Mouse (Mus musculus) cerebellum, adult 11 months (tissue): ENCODE results near the gene Ilf3.

ENCODE experiments used
- DNase-seq: peaks from one replicate; pipeline ENCODE4 v3.0.0; 2022

Ilf3 gene

GRCm38 (mm10) chr9:21405525-21405924 lies 37.9 kb downstream of the Ilf3 start:
- no peak for DNase-seq

- DNase-seq: no peak
Measured at GRCm38 (mm10) chr9:21407951-21408350, 40.3 kb downstream of the Ilf3 start.

GRCm38 (mm10) chr9:21408624-21409023 lies 41.0 kb downstream of the Ilf3 start:
- DNase-seq: no peak

GRCm38 (mm10) chr9:21409592-21410317 lies 42.1 kb downstream of the Ilf3 start:
- peak; percentile 77 for DNase-seq

- DNase-seq: peak; percentile 74
Measured at GRCm38 (mm10) chr9:21411669-21412550, 44.2 kb downstream of the Ilf3 start, which contains the start of gene Qtrt1. Qtrt1 (plus strand) TSS chr9:21411837.

- DNase-seq: no peak
Measured at GRCm38 (mm10) chr9:21417866-21418265, 50.2 kb downstream of the Ilf3 start.

DNA sequence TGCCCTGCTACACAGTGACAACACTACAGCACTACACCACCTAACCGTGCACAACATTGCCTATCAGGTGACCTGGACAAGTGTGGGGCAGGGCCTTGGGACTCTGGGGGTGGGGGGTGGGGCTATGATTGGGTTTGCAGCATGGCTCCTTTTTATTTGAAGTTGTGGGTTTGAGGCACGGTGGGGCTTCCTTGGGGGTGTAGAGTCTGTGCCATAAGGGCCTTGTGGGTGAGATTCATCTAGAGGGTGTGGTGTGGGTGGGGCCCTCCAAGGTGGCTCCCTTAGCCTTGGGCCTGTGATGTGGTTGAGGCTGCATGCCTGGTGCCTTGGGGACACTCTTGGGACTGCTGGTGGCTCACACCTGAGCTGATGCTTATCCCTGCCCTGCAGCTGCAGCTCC lies 52.0 kb downstream of the Ilf3 start:
- DNase-seq: no peak

DNA sequence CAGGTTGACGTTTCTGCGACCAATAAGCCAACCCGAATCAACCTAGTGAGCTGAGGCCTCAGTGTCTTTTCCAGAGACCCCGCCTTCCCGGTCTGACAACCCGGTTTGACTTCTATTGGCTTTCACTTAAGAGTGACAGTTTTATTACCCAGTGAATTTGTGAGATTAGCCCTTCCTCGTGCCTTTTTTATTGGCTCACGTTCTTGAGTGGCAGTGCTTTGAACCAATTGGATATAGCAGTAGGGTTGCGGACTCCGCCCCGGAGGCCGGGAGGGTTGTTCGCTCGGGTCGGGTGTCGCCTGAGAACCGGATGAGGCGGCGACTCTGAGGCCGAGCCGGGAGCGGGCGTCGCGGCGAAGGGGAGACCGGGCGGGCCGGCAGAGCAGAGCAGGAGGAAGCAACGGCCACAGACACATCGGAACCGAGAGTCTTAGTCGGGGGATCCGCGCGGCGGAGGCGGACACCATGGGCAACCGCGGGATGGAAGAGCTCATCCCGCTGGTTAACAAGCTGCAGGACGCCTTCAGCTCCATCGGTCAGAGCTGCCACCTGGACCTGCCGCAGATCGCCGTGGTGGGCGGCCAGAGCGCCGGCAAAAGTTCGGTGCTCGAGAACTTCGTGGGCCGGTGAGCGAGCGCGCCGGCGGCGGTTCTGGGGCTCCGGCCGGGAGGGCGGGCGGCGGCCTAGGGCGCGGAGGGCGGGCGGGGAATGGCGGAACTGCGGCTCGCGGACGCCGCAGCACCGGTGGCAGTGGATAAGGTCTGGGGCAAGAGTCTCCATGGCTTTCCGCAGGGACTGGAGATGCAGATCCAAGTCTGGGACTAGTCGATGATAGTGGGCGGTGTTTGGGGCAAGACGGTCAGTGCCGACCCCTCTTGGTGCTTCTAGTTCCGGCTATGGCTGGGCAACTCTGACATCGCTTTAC lies 57.2 kb downstream of the Ilf3 start, which contains the start of gene Dnm2:
Gene Dnm2, plus strand, starts transcription at position 278 of the 925 bp plus-strand sequence.
- peak; percentile 99 for DNase-seq

DNA sequence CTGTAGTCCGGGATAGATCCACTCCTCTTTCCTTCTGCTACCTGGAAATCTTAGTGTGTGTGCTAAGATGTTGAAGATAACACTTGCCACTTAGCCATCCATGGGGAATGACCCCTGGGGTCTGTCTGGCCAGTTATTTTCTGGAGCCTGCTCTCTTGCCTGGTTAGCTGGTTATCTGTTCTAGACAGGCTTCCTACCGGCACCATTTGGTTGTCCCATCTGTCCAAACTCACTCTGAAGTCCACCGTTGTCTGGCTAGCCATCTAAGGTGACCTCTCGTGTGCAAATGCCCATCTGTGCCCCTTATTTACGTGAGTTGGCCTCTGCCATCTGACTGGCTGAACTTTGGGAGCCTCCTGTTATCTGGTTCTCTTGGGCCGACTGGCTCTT lies 57.9 kb downstream of the Ilf3 start:
- DNase-seq: peak; percentile 51

DNA sequence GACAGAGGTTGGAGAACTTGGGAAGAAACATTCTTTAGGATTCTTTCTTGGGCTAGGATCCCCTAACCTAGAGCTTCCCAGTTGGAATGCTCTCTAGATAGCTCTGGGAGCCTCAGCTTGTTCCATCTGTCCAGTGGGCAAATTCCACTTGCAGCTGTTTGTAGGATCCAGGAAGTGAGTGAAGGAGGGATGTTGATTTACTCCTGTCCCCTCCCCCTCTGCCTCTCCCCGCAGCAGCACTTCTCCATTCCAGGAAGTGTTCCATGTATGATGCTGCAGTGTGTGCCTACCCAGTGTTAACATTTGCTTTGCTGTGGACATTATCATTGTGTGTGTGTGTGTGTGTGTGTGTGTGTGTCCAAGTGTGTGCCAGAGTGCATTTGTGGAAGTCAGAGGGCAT lies 58.3 kb downstream of the Ilf3 start:
- no peak for DNase-seq

GRCm38 (mm10) chr9:21426525-21426924 lies 58.9 kb downstream of the Ilf3 start:
- no peak for DNase-seq

DNA sequence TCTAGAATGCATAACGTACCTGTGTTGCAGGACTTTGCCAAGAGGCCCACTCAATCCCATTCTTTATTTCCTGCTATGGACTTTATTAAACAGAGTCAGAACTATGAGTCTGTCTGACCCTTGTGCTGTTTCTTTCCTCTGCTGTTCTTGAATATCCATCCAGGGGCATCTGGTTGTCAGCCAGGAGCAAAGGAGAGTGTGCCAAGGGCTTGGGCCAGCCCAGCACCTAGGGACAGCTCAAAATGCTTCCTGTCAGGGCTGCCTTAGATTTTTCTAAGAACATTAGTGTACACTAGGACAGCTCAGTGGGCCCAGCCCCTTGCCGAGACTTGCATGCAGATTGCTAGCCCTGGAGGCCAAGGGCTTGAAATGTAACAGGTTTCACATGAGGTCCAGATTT lies 60.1 kb downstream of the Ilf3 start:
- DNase-seq: peak; percentile 55

DNA sequence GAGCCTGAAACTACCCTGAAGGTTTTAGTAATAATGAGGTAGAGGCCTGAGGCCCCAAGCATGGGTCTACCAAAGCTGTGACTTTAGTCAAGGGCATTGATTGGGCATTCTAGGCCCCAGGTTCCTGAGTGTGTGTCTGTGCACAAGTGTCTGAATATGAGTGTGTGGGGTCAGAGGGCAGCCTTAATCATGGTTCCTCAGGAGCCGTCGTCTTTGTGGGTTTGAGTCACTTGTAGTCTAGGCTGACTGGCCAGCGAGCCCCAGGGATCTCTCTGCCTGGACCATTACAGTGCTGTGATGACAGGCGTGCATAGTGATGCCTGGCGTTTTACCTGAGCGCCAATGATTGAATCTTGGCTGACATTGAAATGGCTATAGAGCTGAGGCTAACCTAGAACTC lies 60.5 kb downstream of the Ilf3 start:
- DNase-seq: no peak

GRCm38 (mm10) chr9:21430724-21431123 lies 63.1 kb downstream of the Ilf3 start:
- no peak for DNase-seq

DNA sequence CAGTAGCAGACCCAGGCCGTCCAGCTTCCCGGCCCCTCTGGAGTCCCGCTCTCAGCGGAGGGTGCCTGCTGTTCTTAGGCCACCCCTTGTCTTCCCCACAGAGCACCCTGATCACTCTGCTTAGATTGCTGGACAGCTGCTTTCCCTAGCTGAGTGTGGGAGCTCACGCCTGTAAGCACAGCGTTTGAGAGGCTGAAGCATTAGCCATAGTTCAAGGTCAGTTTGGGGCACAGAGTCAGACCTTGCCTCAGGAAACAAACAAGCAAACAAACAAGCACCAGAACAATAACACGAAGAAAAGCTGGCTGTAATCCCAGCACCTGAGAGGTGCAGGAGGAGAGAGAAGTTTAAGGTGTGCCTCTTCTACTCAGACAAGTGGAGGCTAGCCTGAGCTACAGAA lies 64.4 kb downstream of the Ilf3 start:
- DNase-seq: no peak

- peak; percentile 56 for DNase-seq
Measured at GRCm38 (mm10) chr9:21433766-21434165, 66.1 kb downstream of the Ilf3 start.

- DNase-seq: no peak
Measured at GRCm38 (mm10) chr9:21434410-21434809, 66.7 kb downstream of the Ilf3 start.

GRCm38 (mm10) chr9:21435777-21436635 lies 68.3 kb downstream of the Ilf3 start:
- DNase-seq: no peak

- DNase-seq: no peak
Measured at GRCm38 (mm10) chr9:21437577-21437976, 69.9 kb downstream of the Ilf3 start.

DNA sequence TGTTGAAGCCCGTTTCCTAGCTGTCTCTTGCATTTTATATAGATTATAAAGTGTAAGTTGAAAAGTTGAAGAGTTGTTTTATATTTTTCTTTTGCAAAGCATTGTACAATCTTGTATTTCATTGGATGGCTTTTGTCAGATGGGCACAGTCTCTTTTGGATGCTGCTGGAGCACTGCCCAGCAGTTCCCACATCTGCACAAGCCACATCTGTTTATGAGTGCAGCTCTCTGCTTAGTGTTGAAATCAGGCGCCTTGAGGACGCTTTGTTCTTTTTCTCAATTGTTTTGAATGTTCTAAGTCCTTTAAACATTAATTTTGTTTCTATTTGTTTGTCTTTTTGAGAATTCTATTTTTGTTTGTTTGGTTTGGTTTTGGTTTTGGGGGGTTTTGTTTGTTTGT lies 70.5 kb downstream of the Ilf3 start:
- no peak for DNase-seq

DNA sequence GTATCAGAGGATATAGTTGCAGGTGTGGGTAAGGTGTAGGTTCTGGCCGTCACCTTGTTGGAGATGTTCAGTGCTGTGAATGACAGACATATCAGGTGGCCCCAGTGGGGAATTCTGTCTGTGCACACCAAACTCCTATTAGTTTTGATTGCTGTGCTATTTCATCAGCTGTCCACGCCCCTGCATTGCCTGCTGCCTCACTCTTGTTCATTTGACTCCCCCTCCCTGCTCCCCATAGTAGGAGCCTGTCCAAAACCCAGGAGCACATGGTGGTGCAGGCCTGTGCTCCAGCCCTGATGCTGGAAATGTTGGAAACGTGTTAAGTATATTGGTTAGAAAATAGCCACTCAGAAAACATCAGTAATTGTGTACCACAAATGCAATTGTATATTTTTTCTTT lies 71.8 kb downstream of the Ilf3 start:
- no peak for DNase-seq

DNA sequence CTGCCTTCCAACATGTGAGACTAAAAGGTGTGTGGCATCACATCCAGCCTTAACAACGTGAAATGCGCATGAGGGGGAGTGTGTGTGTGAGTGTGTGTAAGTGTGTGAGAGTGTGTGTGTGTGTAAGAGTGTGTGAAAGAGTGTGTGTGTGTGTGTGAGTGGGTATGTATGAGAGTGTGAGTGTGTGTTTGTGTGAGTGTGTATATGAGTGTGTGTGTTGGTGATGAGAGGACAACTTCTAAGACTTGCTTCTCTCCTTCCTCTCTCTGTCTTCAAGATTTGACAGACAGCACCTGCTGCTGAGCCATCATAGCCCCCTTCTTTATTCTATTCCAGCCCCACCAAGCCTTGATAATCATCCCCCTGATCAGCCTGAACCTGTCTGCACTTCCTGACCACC lies 72.2 kb downstream of the Ilf3 start:
- no peak for DNase-seq
